Mouse (Mus musculus): ENCODE results near the gene Gnaq.
"Not testable (repeated sequence)": the region's sequence is repeated elsewhere in the genome, so short reads cannot be mapped to it uniquely, and the experiment has no call there.

DNA sequence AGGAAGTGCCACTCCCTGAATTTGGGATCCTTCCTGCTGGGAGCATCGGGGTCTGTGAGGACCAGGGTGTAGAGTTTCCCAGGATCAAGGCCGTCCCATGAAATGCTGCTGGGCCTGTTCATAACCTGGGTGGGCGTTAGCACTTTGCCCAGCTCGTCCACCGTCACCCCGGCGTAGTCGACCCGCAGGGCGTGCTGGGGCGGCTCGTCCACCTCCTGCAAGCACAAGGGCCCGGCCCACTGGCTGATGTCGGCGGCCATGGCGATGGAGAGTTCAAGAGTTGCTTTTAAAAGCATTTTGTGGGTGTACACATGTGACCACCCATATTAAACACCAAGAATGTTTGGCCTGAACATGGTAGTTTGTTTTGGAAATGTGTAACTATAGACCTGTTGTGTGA, 134.7 kb downstream of the Gnaq start:
- TF ChIP-seq EP300 (optimal IDR thresholded peaks at IDR 0.05); CTCF (IDR thresholded peaks at IDR 0.05; ENCODE audit: low read depth): not testable (repeated sequence)
